Comparison of ENCODE assay signal across 8 mouse cellular contexts in the genomic region with DNA sequence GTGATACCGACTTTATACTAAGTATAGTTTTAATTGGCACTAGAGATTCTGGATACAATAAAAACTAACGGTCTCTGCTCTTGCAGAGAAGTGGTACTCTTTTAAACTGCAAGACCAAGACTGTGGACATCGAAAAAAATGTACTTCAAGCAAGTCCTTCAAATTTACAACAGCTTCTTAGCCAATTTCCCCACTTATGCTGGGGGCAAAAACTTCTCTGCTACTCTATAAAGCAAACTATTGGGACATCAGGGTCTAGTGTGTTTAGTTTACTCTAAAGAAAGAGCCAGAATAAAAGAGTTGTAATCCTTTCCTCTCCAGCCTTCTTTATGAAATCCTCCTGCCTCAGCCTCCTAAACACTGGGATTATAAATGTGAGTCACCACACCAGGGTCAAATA. TPM values are rescaled to one million over a fixed set of nuclear protein-coding genes. Genes with fewer than 3 reads are reported as not detected.
DNase-seq lines count a peak whose midpoint lies in the region; ATAC-seq lines count a peak whose summit lies in the region.

No protein-coding gene starts in this region.

- 0 out of 2 replicates have a peak, but pooled peaks cover 3% of the 10 kb centered on the region for H3K27me3 ChIP-seq in heart, embryonic 16.5 days (ENCODE audit: control insufficient read depth, insufficient read depth, low read length)
- H3K27me3 ChIP-seq in embryonic facial prominence, embryonic 14.5 days (replicated peaks; ENCODE audit: control insufficient read depth, insufficient read depth, low read length) = no peaks in the 10 kb centered on the region
- H3K27me3 ChIP-seq in intestine, embryonic 16.5 days (replicated peaks; ENCODE audit: control insufficient read depth, insufficient read depth, low read length) = no peaks in the 10 kb centered on the region
- no peaks in the 10 kb centered on the region for H3K27me3 ChIP-seq in midbrain, embryonic 16.5 days (ENCODE audit: control insufficient read depth, insufficient read depth, low read depth, low read length)

- peak overlapping the region; percentile 96 for H3K4me3 ChIP-seq in heart, embryonic 16.5 days (ENCODE audit: low read length)
- peak overlapping the region; percentile 98 for H3K4me3 ChIP-seq in embryonic facial prominence, embryonic 14.5 days (ENCODE audit: low read depth, low read length)
- H3K4me3 ChIP-seq in intestine, embryonic 16.5 days (ENCODE audit: low read length) = no peak overlapping the region
- no peak overlapping the region for H3K4me3 ChIP-seq in midbrain, embryonic 16.5 days (ENCODE audit: low read depth, low read length)

- H3K9me3 ChIP-seq in heart, embryonic 16.5 days (replicated peaks; ENCODE audit: control insufficient read depth, low read length) = no peaks in the 10 kb centered on the region
- no peaks in the 10 kb centered on the region for H3K9me3 ChIP-seq in embryonic facial prominence, embryonic 14.5 days (ENCODE audit: control insufficient read depth, low read length)
- H3K9me3 ChIP-seq in intestine, embryonic 16.5 days (ENCODE audit: control insufficient read depth, low read length) = no peaks in the 10 kb centered on the region
- no peaks in the 10 kb centered on the region for H3K9me3 ChIP-seq in midbrain, embryonic 16.5 days (replicated peaks; ENCODE audit: control insufficient read depth, low read length, poor library complexity, severe bottlenecking)

- peaks cover 45% of the 10 kb centered on the region for H3K36me3 ChIP-seq in heart, embryonic 16.5 days (ENCODE audit: control insufficient read depth, insufficient read depth)
- H3K36me3 ChIP-seq in embryonic facial prominence, embryonic 14.5 days (ENCODE audit: control insufficient read depth, insufficient read depth, low read length) = peaks cover 59% of the 10 kb centered on the region
- peaks cover 25% of the 10 kb centered on the region for H3K36me3 ChIP-seq in intestine, embryonic 16.5 days (ENCODE audit: control insufficient read depth, insufficient read depth, low read length)
- peaks cover 31% of the 10 kb centered on the region for H3K36me3 ChIP-seq in midbrain, embryonic 16.5 days (ENCODE audit: control insufficient read depth, insufficient read depth, low read length)

- H3K9ac ChIP-seq in heart, embryonic 16.5 days (ENCODE audit: low read length) = peak overlapping the region; percentile 100
- H3K9ac ChIP-seq in embryonic facial prominence, embryonic 14.5 days (ENCODE audit: low read depth, low read length) = no peak overlapping the region
- H3K9ac ChIP-seq in intestine, embryonic 16.5 days (ENCODE audit: low read depth, low read length) = no peak overlapping the region
- H3K9ac ChIP-seq in midbrain, embryonic 16.5 days (ENCODE audit: low read depth, low read length) = no peak overlapping the region

- WGBS in heart, embryonic 16.5 days = 77% methylated on average over 3 of the region's 3 CpGs
- 97% methylated on average over 3 of the region's 3 CpGs for WGBS in embryonic facial prominence, embryonic 14.5 days
- WGBS in intestine, embryonic 16.5 days = 97% methylated on average over 3 of the region's 3 CpGs
- WGBS in midbrain, embryonic 16.5 days = 97% methylated on average over 3 of the region's 3 CpGs

- intact Hi-C loops in heart, postnatal 14 days (cut with DNase I) = no loop called here

- DNase-seq in heart, postnatal 14 days = no peak
- DNase-seq in embryonic facial prominence, embryonic 14.5 days (ENCODE audit: low spot score) = no peak
- no peak for DNase-seq in frontal cortex, adult 2 months (ENCODE audit: extremely low spot score in 1 of 2, low spot score in 1 of 2)
- DNase-seq in adipocyte (ENCODE audit: low spot score) = no peak
- no peak for DNase-seq in layer of hippocampus, postnatal 36 days

- ATAC-seq in heart, embryonic 16.5 days (replicated peaks; ENCODE audit: extremely low read depth, insufficient read depth, low FRiP score) = no peak
- ATAC-seq in embryonic facial prominence, embryonic 14.5 days (ENCODE audit: low read depth) = no peak
- ATAC-seq in intestine, embryonic 16.5 days = no peak
- ATAC-seq in midbrain, embryonic 16.5 days = no peak

- H3K27ac ChIP-seq in heart, embryonic 16.5 days (ENCODE audit: low read length) = no peak overlapping the region
- H3K27ac ChIP-seq in embryonic facial prominence, embryonic 14.5 days (replicated peaks; ENCODE audit: low read depth, low read length) = no peak overlapping the region
- no peak overlapping the region for H3K27ac ChIP-seq in intestine, embryonic 16.5 days (ENCODE audit: low read length)
- no peak overlapping the region for H3K27ac ChIP-seq in midbrain, embryonic 16.5 days (ENCODE audit: low read length)

- H3K4me1 ChIP-seq in heart, embryonic 16.5 days (ENCODE audit: control insufficient read depth, insufficient read depth, low read length) = peaks cover 14% of the 10 kb centered on the region
- H3K4me1 ChIP-seq in embryonic facial prominence, embryonic 14.5 days (ENCODE audit: control insufficient read depth, insufficient read depth, low read length) = peaks cover 18% of the 10 kb centered on the region
- peaks cover 10% of the 10 kb centered on the region; the same call in 1 of the 2 replicates for H3K4me1 ChIP-seq in intestine, embryonic 16.5 days (ENCODE audit: control insufficient read depth, insufficient read depth, low read length)
- H3K4me1 ChIP-seq in midbrain, embryonic 16.5 days (ENCODE audit: control insufficient read depth, insufficient read depth, low read length) = peaks cover 27% of the 10 kb centered on the region

- peak overlapping the region; percentile 89 for H3K4me2 ChIP-seq in heart, embryonic 16.5 days (ENCODE audit: low read depth, low read length)
- peak overlapping the region; percentile 87 for H3K4me2 ChIP-seq in embryonic facial prominence, embryonic 14.5 days (ENCODE audit: low read depth, low read length)
- peak overlapping the region; percentile 86; the same call in 1 of the 2 replicates for H3K4me2 ChIP-seq in intestine, embryonic 16.5 days (ENCODE audit: low read depth, low read length)
- H3K4me2 ChIP-seq in midbrain, embryonic 16.5 days (ENCODE audit: low read length) = peak overlapping the region; percentile 89

RNA-seq across cellular contexts. Expression of a gene that starts 2.6 kb away (rescaled TPM):
- polyA plus RNA-seq in heart, embryonic 16.5 days (2015; fragmentation: Nextera tagmentation; extraction: Ambion mirVana) = 30.8 and 30.9 TPM in 2 replicates
- 100 to 1,000 TPM; 156 to 161 TPM for total RNA-seq in heart, postnatal 14 days (2021)
- polyA plus RNA-seq in embryonic facial prominence, embryonic 14.5 days (2014; fragmentation: Nextera tagmentation; extraction: Ambion mirVana) = 80.0 and 81.6 TPM in 2 replicates
- 29.4 and 29.8 TPM in 2 replicates for polyA plus RNA-seq in intestine, embryonic 16.5 days (2015; fragmentation: Nextera tagmentation; extraction: Ambion mirVana)
- 49.8 and 56.8 TPM in 2 replicates for polyA plus RNA-seq in midbrain, embryonic 16.5 days (2015; fragmentation: Nextera tagmentation; extraction: Ambion mirVana)
- 560 and 674 TPM in 2 replicates for polyA plus RNA-seq in frontal cortex, adult 2 months (2012; rRNA removed)
- 100 to 1,000 TPM; 311 to 331 TPM for total RNA-seq in layer of hippocampus, postnatal 36 days (2021)

RNA-seq across cellular contexts. Expression of a gene that starts 27.8 kb away (rescaled TPM):
- polyA plus RNA-seq in heart, embryonic 16.5 days (2015; fragmentation: Nextera tagmentation; extraction: Ambion mirVana) = 69.2 and 69.8 TPM in 2 replicates
- total RNA-seq in heart, postnatal 14 days (2021) = 10 to 100 TPM; 13.0 to 13.5 TPM
- 149 and 157 TPM in 2 replicates for polyA plus RNA-seq in embryonic facial prominence, embryonic 14.5 days (2014; fragmentation: Nextera tagmentation; extraction: Ambion mirVana)
- polyA plus RNA-seq in intestine, embryonic 16.5 days (2015; fragmentation: Nextera tagmentation; extraction: Ambion mirVana) = 72.5 and 74.5 TPM in 2 replicates
- 7.5 and 9.3 TPM in 2 replicates for polyA plus RNA-seq in midbrain, embryonic 16.5 days (2015; fragmentation: Nextera tagmentation; extraction: Ambion mirVana)
- 1.6 TPM in 2 replicates for polyA plus RNA-seq in frontal cortex, adult 2 months (2012; rRNA removed)
- total RNA-seq in layer of hippocampus, postnatal 36 days (2021) = under 1 TPM in 1 of 2 experiments, not detected in 1; 0.32 TPM

RNA-seq across cellular contexts. Expression of a gene that starts 38.9 kb away (rescaled TPM):
- 0.22 and 0.44 TPM in 2 replicates for polyA plus RNA-seq in heart, embryonic 16.5 days (2015; fragmentation: Nextera tagmentation; extraction: Ambion mirVana)
- under 1 TPM; 0.10 to 0.33 TPM for total RNA-seq in heart, postnatal 14 days (2021)
- polyA plus RNA-seq in embryonic facial prominence, embryonic 14.5 days (2014; fragmentation: Nextera tagmentation; extraction: Ambion mirVana) = 0.07 and 0.09 TPM in 2 replicates
- not detected in 2 replicates for polyA plus RNA-seq in intestine, embryonic 16.5 days (2015; fragmentation: Nextera tagmentation; extraction: Ambion mirVana)
- not detected in 2 replicates for polyA plus RNA-seq in midbrain, embryonic 16.5 days (2015; fragmentation: Nextera tagmentation; extraction: Ambion mirVana)
- 169 and 176 TPM in 2 replicates for polyA plus RNA-seq in frontal cortex, adult 2 months (2012; rRNA removed)
- total RNA-seq in layer of hippocampus, postnatal 36 days (2021) = 10 to 100 TPM; 69.5 to 75.8 TPM

Comparison
In these comparisons a context has a peak if more than half of its experiments do, and no peak if none do; other contexts are left out.
1. H3K4me3 ChIP-seq: peak in heart, embryonic 16.5 days (single experiment) and embryonic facial prominence, embryonic 14.5 days (single experiment); none in intestine, embryonic 16.5 days (single experiment) and midbrain, embryonic 16.5 days (single experiment).
2. RNA of a gene that starts 38.9 kb away (polyA plus RNA-seq): 169 to 176 TPM in frontal cortex, adult 2 months; 0.22 to 0.44 TPM in heart, embryonic 16.5 days, 0.07 to 0.09 TPM in embryonic facial prominence, embryonic 14.5 days, not detected in intestine, embryonic 16.5 days and not detected in midbrain, embryonic 16.5 days; every median in the first group is over 100 times any median in the second.
3. Peak in every context shown above with its lines, with median percentiles within 50 percentile points of each other: H3K4me2 ChIP-seq.